Mouse (Mus musculus) stomach, postnatal 0 days (tissue): ENCODE measurements around the gene Trim44. TPM values are rescaled to one million over a fixed set of nuclear protein-coding genes. Genes with fewer than 3 reads are reported as not detected.
A peak's percentile ranks its signal among the peaks of the same experiment; 100 is the strongest.

ENCODE experiments used
- ATAC-seq: fragments of 200-750 bp; cut with Nextera tagmentation; 2 replicates; pipeline ENCODE4 v1.8.0; 2017; ENCODE audit not compliant: low FRiP score, low TSS enrichment
- DNase-seq: peaks from one replicate; pipeline ENCODE4 v3.0.0-alpha.2; 2016; ENCODE audit warnings: low spot score
- H3K27ac ChIP-seq: fragments of 300-500 bp; sonication (generic); replicated peaks from 2 replicates; pipeline ENCODE4 v1.5.1; 2014; ENCODE audit warnings: mild to moderate bottlenecking, control low read depth
- H3K27me3 ChIP-seq: fragments of 300-500 bp; sonication (generic); 2 replicates; pipeline ENCODE4 v1.6.1; 2014; ENCODE audit warnings: low read length; ENCODE audit not compliant: control insufficient read depth, insufficient read depth
- H3K36me3 ChIP-seq: fragments of 300-500 bp; sonication (generic); 2 replicates; pipeline ENCODE4 v1.6.1; 2014; ENCODE audit warnings: low read length, mixed read lengths; ENCODE audit not compliant: control insufficient read depth, insufficient read depth
- H3K4me1 ChIP-seq: fragments of 300-500 bp; sonication (generic); replicated peaks from 2 replicates; pipeline ENCODE4 v1.6.1; 2014; ENCODE audit warnings: antibody characterized with exemption; ENCODE audit not compliant: control insufficient read depth, insufficient read depth
- H3K4me2 ChIP-seq: fragments of 300-500 bp; sonication (generic); replicated peaks from 2 replicates; pipeline ENCODE4 v1.6.1; 2014; ENCODE audit warnings: low read depth, mild to moderate bottlenecking, control low read depth, moderate library complexity
- H3K4me3 ChIP-seq: fragments of 300-500 bp; sonication (generic); 2 replicates; pipeline ENCODE4 v1.5.1; 2014; ENCODE audit warnings: low read depth, low read length, control low read depth
- H3K9ac ChIP-seq: fragments of 300-500 bp; sonication (generic); 2 replicates; pipeline ENCODE4 v1.6.1; 2014; ENCODE audit warnings: mild to moderate bottlenecking, low read length, control low read depth, mixed read lengths
- H3K9me3 ChIP-seq: fragments of 300-500 bp; sonication (generic); 2 replicates; pipeline ENCODE4 v1.6.1; 2016; ENCODE audit warnings: low read length; ENCODE audit not compliant: control insufficient read depth
- CTCF ChIP-seq: IDR thresholded peaks from 2 replicates; pipeline ENCODE4 v1.5.1; 2016; ENCODE audit warnings: antibody characterized with exemption, low read depth, mild to moderate bottlenecking, moderate library complexity
- EP300 ChIP-seq: optimal IDR thresholded peaks from 2 replicates; pipeline ENCODE3; 2016; ENCODE audit warnings: antibody characterized with exemption
- WGBS: fragments of 180-500 bp; shearing (Covaris S2); extraction: QIAGEN DNeasy Blood & Tissue Kit; methylation state at CpG from one replicate; pipeline ENCODE4 v1.1.7; 2014; 5-methylcytosine and 5-hydroxymethylcytosine counted together
- polyA plus RNA-seq: library from polyadenylated mRNA; unstranded; fragments of >200 nt; fragmentation: Nextera tagmentation; extraction: Ambion mirVana; gene quantifications from 2 replicates; pipeline ENCODE4 v1.2.1, GENCODE M21; 2015

The Trim44 gene
- polyA plus RNA-seq, 1 experiment from 2014 or later = 10.1 TPM

- Histone ChIP-seq H3K9me3 (no peaks in the 10 kb centered on the region), H3K4me2 (peak overlapping the region; percentile 76), H3K4me1 (0 out of 2 replicates have a peak, but pooled peaks cover 2% of the 10 kb centered on the region), H3K36me3 (no peaks in the 10 kb centered on the region), H3K9ac (peak overlapping the region; percentile 85), H3K4me3 (peak overlapping the region; percentile 55), H3K27me3 (no peaks in the 10 kb centered on the region), H3K27ac (peak overlapping the region; percentile 97)
- DNase-seq (peak; percentile 83), ATAC-seq (peak; percentile 90)
- no peak for TF ChIP-seq EP300
- TF ChIP-seq CTCF = no peak
- WGBS = under 1% methylated on average over 75 of the region's 94 CpGs
Measured at GRCm38 (mm10) chr2:102400605-102401351, 6.8 kb downstream of the Trim44 start.

GRCm38 (mm10) chr2:102399864-102400604 lies 7.6 kb downstream of the Trim44 start:
- Histone ChIP-seq H3K27ac (peak overlapping the region; percentile 97), H3K9ac (peak overlapping the region; percentile 85), H3K36me3 (no peaks in the 10 kb centered on the region), H3K4me3 (peak overlapping the region; percentile 55), H3K9me3 (no peaks in the 10 kb centered on the region), H3K4me2 (peak overlapping the region; percentile 76), H3K27me3 (no peaks in the 10 kb centered on the region), H3K4me1 (0 out of 2 replicates have a peak, but pooled peaks cover 2% of the 10 kb centered on the region)
- no peak for ATAC-seq
- DNase-seq = no peak
- 33% methylated on average over 48 of the region's 48 CpGs for WGBS
- TF ChIP-seq CTCF (peak; percentile 22; the same call in 1 of the 2 replicates), EP300 (no peak)

GRCm38 (mm10) chr2:102396493-102396892 lies 11.1 kb downstream of the Trim44 start:
- ATAC-seq (no peak), DNase-seq (no peak)
- Histone ChIP-seq H3K9me3 (no peaks in the 10 kb centered on the region), H3K9ac (no peak overlapping the region), H3K4me3 (no peak overlapping the region), H3K4me1 (0 out of 2 replicates have a peak, but pooled peaks cover 2% of the 10 kb centered on the region), H3K4me2 (no peak overlapping the region), H3K36me3 (no peaks in the 10 kb centered on the region), H3K27me3 (no peaks in the 10 kb centered on the region), H3K27ac (no peak overlapping the region)
- 55% methylated on average over 1 of the region's 1 CpGs for WGBS
- TF ChIP-seq EP300 = no peak
- no peak for TF ChIP-seq CTCF

GRCm38 (mm10) chr2:102393457-102393856 lies 14.2 kb downstream of the Trim44 start:
- no peaks in the 10 kb centered on the region for H3K9me3 ChIP-seq
- no peak overlapping the region for H3K4me2 ChIP-seq
- no peaks in the 10 kb centered on the region for H3K27me3 ChIP-seq
- TF ChIP-seq EP300 (no peak), CTCF (no peak)
- no peaks in the 10 kb centered on the region for H3K4me1 ChIP-seq
- no peaks in the 10 kb centered on the region for H3K36me3 ChIP-seq
- ATAC-seq (no peak), DNase-seq (no peak)
- no peak overlapping the region for H3K4me3 ChIP-seq
- no peak overlapping the region for H3K9ac ChIP-seq
- WGBS = 93% methylated on average over 1 of the region's 1 CpGs
- no peak overlapping the region for H3K27ac ChIP-seq

GRCm38 (mm10) chr2:102385328-102385902 lies 22.2 kb downstream of the Trim44 start:
- no peak overlapping the region for H3K4me3 ChIP-seq
- no peaks in the 10 kb centered on the region for H3K4me1 ChIP-seq
- H3K36me3 ChIP-seq = no peaks in the 10 kb centered on the region
- H3K4me2 ChIP-seq = no peak overlapping the region
- no peak overlapping the region for H3K27ac ChIP-seq
- no peaks in the 10 kb centered on the region for H3K27me3 ChIP-seq
- ATAC-seq (no peak), DNase-seq (no peak)
- no peak overlapping the region for H3K9ac ChIP-seq
- TF ChIP-seq CTCF = no peak
- no peak for TF ChIP-seq EP300
- H3K9me3 ChIP-seq = no peaks in the 10 kb centered on the region
